Mouse (Mus musculus) MEL (cell line): ENCODE measurements at regions not wholly inside any gene's neighbourhood (a gene's known extent, or its start where the extent isn't known, plus 50 kb on each side); places are given as distances from the start of the nearest gene placed in this dataset.
"Not testable (repeated sequence)": the region's sequence is repeated elsewhere in the genome, so short reads cannot be mapped to it uniquely, and the experiment has no call there.

Source experiments
- DNase-seq: peaks from one replicate; pipeline ENCODE4 v3.0.0; 2011; ENCODE audit warnings: low read depth, low spot score
- H3K27ac ChIP-seq: 2 replicates; pipeline ENCODE4 v1.5.1; 2012; ENCODE audit warnings: low read depth, mild to moderate bottlenecking, control low read depth, low read length, moderate library complexity; ENCODE audit not compliant: control insufficient read depth
- H3K27me3 ChIP-seq, 2 experiments: fragments of 150-350 bp in 1 of 2; sonication (generic) in 1 of 2; 2 replicates each; pipeline ENCODE4 v1.6.1; 2012; ENCODE audit warnings: low read length in 2 of 2, mild to moderate bottlenecking in 2 of 2, improper control_type of control experiment in 1 of 2, moderate library complexity in 1 of 2; ENCODE audit not compliant: insufficient read depth in 2 of 2, control insufficient read depth in 1 of 2
- H3K36me3 ChIP-seq, 2 experiments: 2 replicates each; pipeline ENCODE4 v1.6.1; 2012 to 2014; ENCODE audit warnings: low read length in 2 of 2, improper control_type of control experiment in 1 of 2, inconsistent platforms in 1 of 2, mild to moderate bottlenecking in 1 of 2; ENCODE audit not compliant: insufficient read depth in 2 of 2, control insufficient read depth in 1 of 2
- H3K4me1 ChIP-seq, 2 experiments: fragments of 150-350 bp in 1 of 2; sonication (generic) in 1 of 2; 2 replicates each; pipeline ENCODE4 v1.6.1; 2012; ENCODE audit warnings: low read length in 2 of 2, improper control_type of control experiment in 1 of 2, mild to moderate bottlenecking in 1 of 2; ENCODE audit not compliant: insufficient read depth in 2 of 2, control insufficient read depth in 1 of 2
- H3K4me3 ChIP-seq, 2 experiments: fragments of 150-350 bp in 1 of 2; sonication (generic) in 1 of 2; 2 replicates each; pipeline ENCODE4 v1.5.1; 2012; ENCODE audit warnings: low read depth in 2 of 2, low read length in 2 of 2, mild to moderate bottlenecking in 2 of 2, moderate library complexity in 2 of 2, control low read depth in 1 of 2, improper control_type of control experiment in 1 of 2; ENCODE audit not compliant: control insufficient read depth in 1 of 2, insufficient read depth in 1 of 2
- H3K79me2 ChIP-seq: 2 replicates; pipeline ENCODE4 v1.6.1; 2012; ENCODE audit warnings: mild to moderate bottlenecking, low read length, moderate library complexity; ENCODE audit not compliant: control insufficient read depth, poor library complexity, insufficient read depth
- H3K9ac ChIP-seq: 2 replicates; pipeline ENCODE4 v1.6.1; 2012; ENCODE audit warnings: low read depth, mild to moderate bottlenecking, control low read depth, low read length, moderate library complexity; ENCODE audit not compliant: control insufficient read depth, poor library complexity, severe bottlenecking
- H3K9me3 ChIP-seq: fragments of 150-350 bp; sonication (generic); replicated peaks from 2 replicates; pipeline ENCODE4 v1.6.1; 2012; ENCODE audit warnings: mild to moderate bottlenecking, low read length, improper control_type of control experiment, moderate library complexity; ENCODE audit not compliant: insufficient read depth
- CHD1 ChIP-seq: IDR thresholded peaks from 2 replicates; pipeline ENCODE4 v1.6.1; 2012; ENCODE audit warnings: low read depth, mild to moderate bottlenecking, inconsistent platforms, low read length, improper control_type of control experiment
- CHD2 ChIP-seq: IDR thresholded peaks from 2 replicates; pipeline ENCODE4 v1.6.1; 2011; ENCODE audit warnings: low read length, improper control_type of control experiment
- CTCF ChIP-seq, 3 experiments: IDR thresholded peaks in 2 of 3; conservative IDR thresholded peaks in 1 of 3; 2 replicates each; pipeline ENCODE4 v1.5.1; 2011 to 2012; ENCODE audit warnings: low read length in 3 of 3, low read depth in 2 of 3, mild to moderate bottlenecking in 2 of 3, improper control_type of control experiment in 1 of 3, inconsistent platforms in 1 of 3, mixed read lengths in 1 of 3, moderate library complexity in 1 of 3; ENCODE audit not compliant: control insufficient read depth in 1 of 3, insufficient read depth in 1 of 3, poor library complexity in 1 of 3, severe bottlenecking in 1 of 3
- ELF1 ChIP-seq: IDR thresholded peaks from 2 replicates; pipeline ENCODE4 v1.6.1; 2014; ENCODE audit warnings: low read depth, mild to moderate bottlenecking, inconsistent platforms, low read length, improper control_type of control experiment, moderate library complexity
- GABPA ChIP-seq: IDR thresholded peaks from 2 replicates; pipeline ENCODE4 v1.6.1; 2012; ENCODE audit warnings: low read depth, mild to moderate bottlenecking, inconsistent platforms, low read length, improper control_type of control experiment, moderate library complexity
- GATA1 ChIP-seq: IDR thresholded peaks from 2 replicates; pipeline ENCODE4 v1.6.1; 2011; ENCODE audit warnings: low read depth, low read length, improper control_type of control experiment
- JUND ChIP-seq: IDR thresholded peaks from 2 replicates; pipeline ENCODE4 v1.6.1; 2011; ENCODE audit warnings: low read depth, mild to moderate bottlenecking, improper control_type of control experiment, low read length
- MAX ChIP-seq: IDR thresholded peaks from 2 replicates; pipeline ENCODE4 v1.6.1; 2011; ENCODE audit warnings: low read length, improper control_type of control experiment
- MAZ ChIP-seq: IDR thresholded peaks from 2 replicates; pipeline ENCODE4 v1.6.1; 2012; ENCODE audit warnings: low read depth, mild to moderate bottlenecking, inconsistent platforms, low read length, improper control_type of control experiment
- MXI1 ChIP-seq: IDR thresholded peaks from 2 replicates; pipeline ENCODE4 v1.6.1; 2011; ENCODE audit warnings: mild to moderate bottlenecking, low read depth, low read length, improper control_type of control experiment
- MYC ChIP-seq: IDR thresholded peaks from 2 replicates; pipeline ENCODE4 v1.6.1; 2011; ENCODE audit warnings: low read depth, mild to moderate bottlenecking, low read length, improper control_type of control experiment, moderate library complexity
- NELFE ChIP-seq: IDR thresholded peaks from 2 replicates; pipeline ENCODE4 v1.6.1; 2011; ENCODE audit warnings: low read depth, low read length, improper control_type of control experiment
- NRF1 ChIP-seq: IDR thresholded peaks from 2 replicates; pipeline ENCODE4 v1.6.1; 2014; ENCODE audit warnings: low read depth, mild to moderate bottlenecking, inconsistent platforms, low read length, improper control_type of control experiment, moderate library complexity; ENCODE audit not compliant: poor library complexity, insufficient read depth, severe bottlenecking
- SMC3 ChIP-seq: IDR thresholded peaks from 2 replicates; pipeline ENCODE4 v1.6.1; 2011; ENCODE audit warnings: low read depth, low read length, improper control_type of control experiment
- TBP ChIP-seq: IDR thresholded peaks from 2 replicates; pipeline ENCODE4 v1.8.0; 2011; ENCODE audit warnings: low read depth, low read length, improper control_type of control experiment
- UBTF ChIP-seq: IDR thresholded peaks from 2 replicates; pipeline ENCODE4 v1.6.1; 2012; ENCODE audit warnings: low read depth, mild to moderate bottlenecking, inconsistent platforms, low read length, improper control_type of control experiment, moderate library complexity, borderline replicate concordance; ENCODE audit not compliant: insufficient read depth
- USF1 ChIP-seq: IDR thresholded peaks from 2 replicates; pipeline ENCODE4 v1.6.1; 2014; ENCODE audit warnings: low read depth, mild to moderate bottlenecking, inconsistent platforms, low read length, improper control_type of control experiment, moderate library complexity
- ZC3H11A ChIP-seq: IDR thresholded peaks from 2 replicates; pipeline ENCODE4 v1.6.1; 2012; ENCODE audit warnings: low read depth, mild to moderate bottlenecking, inconsistent platforms, low read length, improper control_type of control experiment
- ZMIZ1 ChIP-seq: IDR thresholded peaks from 2 replicates; pipeline ENCODE4 v1.6.1; 2012; ENCODE audit warnings: low read depth, mild to moderate bottlenecking, inconsistent platforms, low read length, improper control_type of control experiment, moderate library complexity
- ZNF384 ChIP-seq: IDR thresholded peaks from 2 replicates; pipeline ENCODE4 v1.6.1; 2012; ENCODE audit warnings: low read depth, mild to moderate bottlenecking, inconsistent platforms, low read length, improper control_type of control experiment

GRCm38 (mm10) chr17:55036142-55036541, 409.0 kb upstream of the St6gal2 start:
- H3K36me3 ChIP-seq: no peaks in the 10 kb centered on the region

DNA sequence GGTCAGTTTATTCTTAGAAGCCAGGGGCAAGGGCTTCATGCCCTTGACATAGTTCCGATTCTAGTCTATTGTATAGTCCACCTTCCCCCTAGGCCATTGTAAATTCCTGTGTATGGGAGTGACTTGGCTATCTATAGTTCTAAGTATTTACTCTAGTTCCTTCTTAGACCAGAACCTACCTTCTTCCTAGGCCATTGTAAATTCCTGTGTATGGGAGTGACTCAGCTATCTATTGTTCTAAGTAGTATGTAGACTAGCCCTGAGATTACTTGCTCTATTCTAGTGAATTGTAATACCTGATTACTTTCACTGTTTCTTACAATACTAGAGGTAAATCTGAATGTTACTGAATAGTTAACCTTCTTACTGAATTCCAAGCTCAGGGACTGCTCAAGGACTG, 405.0 kb upstream of the St6gal2 start:
- H3K4me3 ChIP-seq, DNase-seq, H3K9ac ChIP-seq, H3K27me3 ChIP-seq, H3K36me3 ChIP-seq, H3K4me1 ChIP-seq, H3K79me2 ChIP-seq, H3K9me3 ChIP-seq, H3K27ac ChIP-seq: not testable (repeated sequence)

More at GRCm38 (mm10) chr17:55036142-55036541, 409.0 kb upstream of the St6gal2 start:
- H3K9me3 ChIP-seq: no peaks in the 10 kb centered on the region
- TF ChIP-seq CTCF (IDR thresholded peaks at IDR 0.05 in 2 of 3, conservative IDR thresholded peaks at IDR 0.05 in 1 of 3; ENCODE audit: control insufficient read depth in 1 of 3, insufficient read depth in 1 of 3, low read depth in 2 of 3, low read length in 3 of 3, poor library complexity in 1 of 3, severe bottlenecking in 1 of 3) (peak in 1 of 3 experiments; percentile 7; a peak in 1 of 6 replicates), SMC3 (0 out of 2 replicates have a peak, but pooled peaks have one; percentile 4), NRF1 (no peak)
- no peak overlapping the region for H3K27ac ChIP-seq
- no peak for DNase-seq
- H3K4me3 ChIP-seq: no peak overlapping the region
- no peaks in the 10 kb centered on the region for H3K4me1 ChIP-seq
- H3K79me2 ChIP-seq: no peaks in the 10 kb centered on the region
- no peak overlapping the region for H3K9ac ChIP-seq
- H3K27me3 ChIP-seq: no peaks in the 10 kb centered on the region

- no peak overlapping the region for H3K9ac ChIP-seq
- DNase-seq: no peak
- no peaks in the 10 kb centered on the region for H3K36me3 ChIP-seq
- no peaks in the 10 kb centered on the region for H3K79me2 ChIP-seq
- H3K4me1 ChIP-seq: no peaks in the 10 kb centered on the region
- no peaks in the 10 kb centered on the region for H3K9me3 ChIP-seq
- no peak overlapping the region for H3K27ac ChIP-seq
- H3K4me3 ChIP-seq: no peak overlapping the region
- no peak for TF ChIP-seq ZC3H11A
- no peak for TF ChIP-seq MYC
- no peak for TF ChIP-seq JUND
- TF ChIP-seq CHD2: no peak
- no peak for TF ChIP-seq TBP
- H3K27me3 ChIP-seq: no peaks in the 10 kb centered on the region
Measured at GRCm38 (mm10) chr17:55068420-55068819, 376.8 kb upstream of the St6gal2 start.

DNA sequence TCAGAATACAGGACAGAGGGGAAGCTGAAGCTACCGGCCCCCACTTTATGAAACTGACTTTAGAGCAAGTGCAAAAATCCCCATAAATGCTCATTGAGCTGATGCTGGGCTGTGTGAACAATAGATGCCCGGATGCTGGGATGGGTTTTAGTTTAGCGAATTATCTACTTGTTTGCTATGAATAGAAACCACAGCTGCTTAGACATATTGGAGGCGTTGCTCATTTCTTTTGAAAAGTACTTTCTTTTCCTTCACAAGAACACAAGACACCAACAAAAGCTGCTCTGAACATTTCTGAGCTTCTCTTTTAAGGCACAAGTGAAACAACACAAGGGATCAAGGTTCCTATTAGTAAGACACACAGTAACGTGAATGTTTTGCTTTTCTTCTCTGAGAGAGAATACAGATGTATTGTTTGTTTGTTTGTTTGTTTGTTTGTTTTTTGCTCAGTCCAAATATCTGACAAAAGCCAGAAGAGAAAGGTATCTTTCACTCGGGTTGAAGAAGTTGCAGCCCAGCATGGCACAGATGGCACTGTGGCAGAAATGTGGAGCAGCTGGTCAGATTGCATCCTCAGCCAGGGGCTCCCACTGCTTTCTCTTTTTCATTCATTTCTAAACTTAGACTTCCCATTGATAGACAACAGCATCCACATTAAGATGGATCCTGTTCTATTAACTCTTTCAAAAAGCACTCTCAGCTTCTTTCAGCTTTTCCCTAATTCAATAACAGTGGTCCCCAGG, 361.7 kb upstream of the St6gal2 start:
- Histone ChIP-seq H3K4me1 (no peaks in the 10 kb centered on the region), H3K79me2 (no peaks in the 10 kb centered on the region), H3K4me3 (no peak overlapping the region)
- TF ChIP-seq MXI1 (no peak), MAX (no peak), CHD1 (no peak), GATA1 (no peak), ZNF384 (no peak), MAZ (no peak), NELFE (no peak), USF1 (no peak), GABPA (no peak), UBTF (no peak), ZMIZ1 (no peak), ELF1 (no peak)

More for the DNA sequence above, 361.7 kb upstream of the St6gal2 start:
- H3K9me3 ChIP-seq: no peaks in the 10 kb centered on the region
- no peaks in the 10 kb centered on the region for H3K27me3 ChIP-seq
- no peaks in the 10 kb centered on the region for H3K36me3 ChIP-seq
- no peak for DNase-seq
- no peak overlapping the region for H3K27ac ChIP-seq
- no peak overlapping the region for H3K9ac ChIP-seq
